Mouse (Mus musculus) heart, embryonic 11.5 days (tissue): Measurements from ENCODE around the gene Hoxa4. TPM values are rescaled to one million over a fixed set of nuclear protein-coding genes. Genes with fewer than 3 reads are reported as not detected.
A peak's percentile ranks its signal among the peaks of the same experiment; 100 is the strongest.

Experiments used
- ATAC-seq: fragments of 200-750 bp; cut with Nextera tagmentation; replicated peaks from 2 replicates; pipeline ENCODE4 v1.8.0; 2017; ENCODE audit warnings: moderate library complexity; ENCODE audit not compliant: insufficient number of reproducible peaks, low FRiP score, low TSS enrichment
- H3K27ac ChIP-seq: fragments of 300-500 bp; sonication (generic); 2 replicates; pipeline ENCODE4 v1.5.1; 2014; ENCODE audit warnings: mild to moderate bottlenecking, low read depth, low read length
- H3K27me3 ChIP-seq: fragments of 300-500 bp; sonication (generic); 2 replicates; pipeline ENCODE4 v1.6.1; 2014; ENCODE audit warnings: mild to moderate bottlenecking, low read length, mixed read lengths; ENCODE audit not compliant: control insufficient read depth, insufficient read depth
- H3K36me3 ChIP-seq: fragments of 300-500 bp; sonication (generic); 2 replicates; pipeline ENCODE4 v1.6.1; 2014; ENCODE audit warnings: mild to moderate bottlenecking, low read length, moderate library complexity, mixed read lengths; ENCODE audit not compliant: control insufficient read depth, insufficient read depth
- H3K4me1 ChIP-seq: fragments of 300-500 bp; sonication (generic); 2 replicates; pipeline ENCODE4 v1.6.1; 2014; ENCODE audit warnings: low read length; ENCODE audit not compliant: control insufficient read depth, insufficient read depth
- H3K4me2 ChIP-seq: fragments of 300-500 bp; sonication (generic); 2 replicates; pipeline ENCODE4 v1.6.1; 2014; ENCODE audit warnings: mild to moderate bottlenecking, moderate library complexity
- H3K4me3 ChIP-seq: fragments of 300-500 bp; sonication (generic); 2 replicates; pipeline ENCODE4 v1.5.1; 2014; ENCODE audit warnings: low read depth, low read length
- H3K9ac ChIP-seq: fragments of 300-500 bp; sonication (generic); 2 replicates; pipeline ENCODE4 v1.6.1; 2014; ENCODE audit warnings: mild to moderate bottlenecking, low read depth, low read length, moderate library complexity
- H3K9me3 ChIP-seq: fragments of 300-500 bp; sonication (generic); replicated peaks from 2 replicates; pipeline ENCODE4 v1.6.1; 2016; ENCODE audit warnings: low read length; ENCODE audit not compliant: control insufficient read depth
- WGBS: fragments of 180-500 bp; shearing (Covaris S2); extraction: QIAGEN DNeasy Blood & Tissue Kit; methylation state at CpG from one replicate; pipeline ENCODE4 v1.1.7; 2014; ENCODE audit not compliant: insufficient replicate concordance; 5-methylcytosine and 5-hydroxymethylcytosine counted together
- polyA plus RNA-seq: library from polyadenylated mRNA; unstranded; fragments of >200 nt; fragmentation: Nextera tagmentation; extraction: Ambion mirVana; gene quantifications from 2 replicates; pipeline ENCODE4 v1.2.1, GENCODE M21; 2014

Gene Hoxa4
- polyA plus RNA-seq, 1 experiment from 2014 or later, result 1.4 TPM

GRCm38 (mm10) chr6:52207684-52207976 is 16.1 kb upstream of the Hoxa4 start:
- peaks cover 16% of the 10 kb centered on the region for H3K4me1 ChIP-seq
- H3K27ac ChIP-seq, result no peak overlapping the region
- no peak overlapping the region for H3K4me3 ChIP-seq
- no peak for ATAC-seq
- H3K4me2 ChIP-seq, result no peak overlapping the region
- H3K27me3 ChIP-seq, result peaks cover 99% of the 10 kb centered on the region
- H3K9me3 ChIP-seq, result no peaks in the 10 kb centered on the region
- H3K36me3 ChIP-seq, result no peaks in the 10 kb centered on the region
- H3K9ac ChIP-seq, result no peak overlapping the region

GRCm38 (mm10) chr6:52206882-52207683 is 15.5 kb upstream of the Hoxa4 start:
- WGBS, result 6% methylated on average over 4 of the region's 4 CpGs

GRCm38 (mm10) chr6:52205638-52206621 is 14.4 kb upstream of the Hoxa4 start:
- under 1% methylated on average over 55 of the region's 55 CpGs for WGBS
- Histone ChIP-seq H3K4me2 (peak overlapping the region; percentile 20), H3K27ac (no peak overlapping the region), H3K9ac (no peak overlapping the region), H3K4me1 (peaks cover 12% of the 10 kb centered on the region), H3K27me3 (peaks cover 99% of the 10 kb centered on the region), H3K36me3 (no peaks in the 10 kb centered on the region), H3K9me3 (no peaks in the 10 kb centered on the region), H3K4me3 (no peak overlapping the region)
- ATAC-seq, result no peak

More at GRCm38 (mm10) chr6:52206882-52207683, 15.5 kb upstream of the Hoxa4 start:
- no peak overlapping the region for H3K27ac ChIP-seq
- H3K9ac ChIP-seq, result no peak overlapping the region
- no peak overlapping the region for H3K4me3 ChIP-seq
- no peaks in the 10 kb centered on the region for H3K9me3 ChIP-seq
- peaks cover 15% of the 10 kb centered on the region for H3K4me1 ChIP-seq
- no peaks in the 10 kb centered on the region for H3K36me3 ChIP-seq
- ATAC-seq, result no peak
- no peak overlapping the region for H3K4me2 ChIP-seq
- peaks cover 99% of the 10 kb centered on the region for H3K27me3 ChIP-seq

GRCm38 (mm10) chr6:52205221-52205620 is 13.7 kb upstream of the Hoxa4 start:
- no peaks in the 10 kb centered on the region for H3K9me3 ChIP-seq
- H3K4me3 ChIP-seq, result no peak overlapping the region
- no peak overlapping the region for H3K4me2 ChIP-seq
- H3K4me1 ChIP-seq, result peaks cover 12% of the 10 kb centered on the region
- 4% methylated on average over 14 of the region's 14 CpGs for WGBS
- no peak overlapping the region for H3K9ac ChIP-seq
- H3K27ac ChIP-seq, result no peak overlapping the region
- H3K36me3 ChIP-seq, result no peaks in the 10 kb centered on the region
- H3K27me3 ChIP-seq, result peaks cover 100% of the 10 kb centered on the region
- ATAC-seq, result no peak

- under 1% methylated on average over 65 of the region's 65 CpGs for WGBS
- Histone ChIP-seq H3K4me3 (peak within 1 kb of the TSS; percentile 36), H3K9ac (peak within 1 kb of the TSS; percentile 64; the same call in 1 of the 2 replicates), H3K27me3 (peaks cover 100% of the 10 kb centered on the region), H3K27ac (0 out of 2 replicates have a peak within 1 kb of the TSS, but pooled peaks have one; percentile 29), H3K36me3 (no peaks in the 10 kb centered on the region), H3K4me2 (peak within 1 kb of the TSS; percentile 66), H3K4me1 (peaks cover 12% of the 10 kb centered on the region), H3K9me3 (no peaks in the 10 kb centered on the region)
- ATAC-seq, result no peak; the same call in 1 of the 2 replicates
Measured at GRCm38 (mm10) chr6:52204050-52204752, 12.6 kb upstream of the Hoxa4 start, which contains the start of gene Hoxa5. TSS of gene Hoxa5 (minus strand) at chr6:52204587.

GRCm38 (mm10) chr6:52203371-52204049 is 12.0 kb upstream of the Hoxa4 start:
- H3K4me3 ChIP-seq, result peak overlapping the region; percentile 36
- peak overlapping the region; percentile 64; the same call in 1 of the 2 replicates for H3K9ac ChIP-seq
- peaks cover 12% of the 10 kb centered on the region for H3K4me1 ChIP-seq
- H3K27ac ChIP-seq, result 0 out of 2 replicates have a peak overlapping the region, but pooled peaks have one; percentile 29
- H3K9me3 ChIP-seq, result no peaks in the 10 kb centered on the region
- H3K27me3 ChIP-seq, result peaks cover 100% of the 10 kb centered on the region
- H3K36me3 ChIP-seq, result no peaks in the 10 kb centered on the region
- under 1% methylated on average over 46 of the region's 46 CpGs for WGBS
- no peak for ATAC-seq
- peak overlapping the region; percentile 66 for H3K4me2 ChIP-seq

- Histone ChIP-seq H3K27me3 (peaks cover 100% of the 10 kb centered on the region), H3K9ac (peak overlapping the region; percentile 64; the same call in 1 of the 2 replicates)
Measured at GRCm38 (mm10) chr6:52203121-52203370, 11.5 kb upstream of the Hoxa4 start.

More at GRCm38 (mm10) chr6:52203121-52203370, 11.5 kb upstream of the Hoxa4 start:
- Histone ChIP-seq H3K27ac (no peak overlapping the region), H3K4me3 (peak overlapping the region; percentile 36), H3K9me3 (no peaks in the 10 kb centered on the region), H3K36me3 (no peaks in the 10 kb centered on the region), H3K4me2 (peak overlapping the region; percentile 66), H3K4me1 (peaks cover 12% of the 10 kb centered on the region)
- ATAC-seq, result no peak
- WGBS, result 0% methylated on average over 10 of the region's 10 CpGs
